Mouse (Mus musculus): ENCODE results near the gene Ccdc102a. TPM values are rescaled to one million over a fixed set of nuclear protein-coding genes. Genes with fewer than 3 reads are reported as not detected.

Ccdc102a gene
- polyA plus RNA-seq, 1 experiment from 2014 or later: 29.3 TPM

DNA sequence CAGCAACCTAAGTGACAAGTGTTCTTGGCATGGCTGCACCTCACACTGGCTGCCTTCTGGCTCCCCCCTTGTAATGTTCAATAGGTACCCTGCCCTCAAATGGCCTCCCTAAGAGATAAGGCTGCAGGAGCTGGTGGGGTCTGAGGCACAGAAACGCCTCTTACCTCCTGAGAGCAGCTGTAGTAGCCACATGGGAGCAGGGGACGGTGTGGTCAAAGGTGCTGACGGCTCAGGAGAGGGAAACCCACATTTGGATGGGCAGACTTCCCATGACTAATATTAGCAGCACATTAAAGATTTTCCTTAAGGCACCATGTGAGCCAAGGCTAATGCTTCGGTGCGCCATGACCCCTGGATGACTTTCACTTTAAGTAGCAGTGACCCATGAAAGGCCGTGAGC is 17.3 kb downstream of the Ccdc102a start:
- Histone ChIP-seq H3K9ac (no peak overlapping the region), H3K4me2 (no peak overlapping the region)
- ATAC-seq (ENCODE audit: borderline replicate concordance, extremely low read depth, low FRiP score, low TSS enrichment): no peak

DNA sequence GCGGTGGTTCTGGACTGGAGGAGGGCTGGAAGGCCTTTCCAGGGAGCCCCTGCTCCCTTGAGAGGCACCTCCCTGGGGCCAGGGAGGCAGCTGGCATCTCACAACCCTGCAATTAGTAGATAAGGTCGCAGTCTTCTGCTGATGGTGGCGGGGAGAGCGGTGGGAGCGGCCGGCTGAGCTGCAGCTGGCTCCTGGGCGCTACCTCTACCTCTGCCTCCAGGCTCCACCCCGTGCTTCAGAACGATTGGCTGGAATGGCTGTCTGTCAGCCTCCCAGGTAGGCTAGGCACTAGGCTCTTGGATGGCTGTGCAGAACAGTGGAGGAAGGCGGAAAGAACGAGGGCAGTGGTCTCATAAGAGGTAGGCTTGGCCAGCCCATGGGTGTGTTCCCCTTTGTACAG is 18.6 kb downstream of the Ccdc102a start:
- ATAC-seq (ENCODE audit: borderline replicate concordance, extremely low read depth, low FRiP score, low TSS enrichment): peak; percentile 72; the same call in 1 of the 2 replicates
- Histone ChIP-seq H3K4me1 (peaks cover 28% of the 10 kb centered on the region), H3K27me3 (no peaks in the 10 kb centered on the region), H3K36me3 (peaks cover 14% of the 10 kb centered on the region), H3K9ac (no peak overlapping the region), H3K27ac (no peak overlapping the region), H3K4me2 (peak overlapping the region; percentile 50), H3K9me3 (no peaks in the 10 kb centered on the region), H3K4me3 (peak overlapping the region; percentile 20; the same call in 1 of the 2 replicates)
- WGBS: 13% methylated on average over 11 of the region's 11 CpGs

More for the DNA sequence above, 17.3 kb downstream of the Ccdc102a start:
- Histone ChIP-seq H3K36me3 (peaks cover 16% of the 10 kb centered on the region), H3K9me3 (no peaks in the 10 kb centered on the region), H3K4me1 (peaks cover 41% of the 10 kb centered on the region), H3K27me3 (no peaks in the 10 kb centered on the region), H3K27ac (peak overlapping the region; percentile 74), H3K4me3 (no peak overlapping the region)
- 11% methylated on average over 6 of the region's 6 CpGs for WGBS

DNA sequence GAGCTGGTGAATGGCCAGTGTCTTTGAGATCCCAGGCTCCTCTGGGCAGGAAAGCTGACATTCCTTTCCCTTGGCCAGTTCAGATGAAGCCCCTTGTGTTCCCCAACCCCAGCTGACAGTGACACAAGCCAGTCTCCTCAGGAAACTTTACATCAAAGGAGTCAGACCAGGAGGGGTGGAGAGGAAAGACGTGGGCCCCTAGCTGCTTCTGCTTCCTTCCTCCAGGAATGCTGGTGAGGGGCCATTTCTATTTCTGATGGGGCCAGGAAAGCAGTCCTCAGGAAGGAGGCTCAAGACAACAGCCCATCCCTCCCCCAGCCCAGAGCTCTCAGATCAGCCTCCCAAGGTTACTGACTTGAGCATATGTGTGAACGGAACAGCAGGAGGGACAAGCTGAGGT is 25.0 kb downstream of the Ccdc102a start:
- no peak overlapping the region for H3K4me3 ChIP-seq
- no peaks in the 10 kb centered on the region for H3K4me1 ChIP-seq
- H3K9me3 ChIP-seq: no peaks in the 10 kb centered on the region
- H3K9ac ChIP-seq: no peak overlapping the region
- WGBS: 20% methylated on average over 2 of the region's 2 CpGs
- no peaks in the 10 kb centered on the region for H3K27me3 ChIP-seq
- H3K36me3 ChIP-seq: no peaks in the 10 kb centered on the region
- no peak overlapping the region for H3K4me2 ChIP-seq
- H3K27ac ChIP-seq: peak overlapping the region; percentile 70
- peak; percentile 46 for ATAC-seq (ENCODE audit: borderline replicate concordance, extremely low read depth, low FRiP score, low TSS enrichment)

DNA sequence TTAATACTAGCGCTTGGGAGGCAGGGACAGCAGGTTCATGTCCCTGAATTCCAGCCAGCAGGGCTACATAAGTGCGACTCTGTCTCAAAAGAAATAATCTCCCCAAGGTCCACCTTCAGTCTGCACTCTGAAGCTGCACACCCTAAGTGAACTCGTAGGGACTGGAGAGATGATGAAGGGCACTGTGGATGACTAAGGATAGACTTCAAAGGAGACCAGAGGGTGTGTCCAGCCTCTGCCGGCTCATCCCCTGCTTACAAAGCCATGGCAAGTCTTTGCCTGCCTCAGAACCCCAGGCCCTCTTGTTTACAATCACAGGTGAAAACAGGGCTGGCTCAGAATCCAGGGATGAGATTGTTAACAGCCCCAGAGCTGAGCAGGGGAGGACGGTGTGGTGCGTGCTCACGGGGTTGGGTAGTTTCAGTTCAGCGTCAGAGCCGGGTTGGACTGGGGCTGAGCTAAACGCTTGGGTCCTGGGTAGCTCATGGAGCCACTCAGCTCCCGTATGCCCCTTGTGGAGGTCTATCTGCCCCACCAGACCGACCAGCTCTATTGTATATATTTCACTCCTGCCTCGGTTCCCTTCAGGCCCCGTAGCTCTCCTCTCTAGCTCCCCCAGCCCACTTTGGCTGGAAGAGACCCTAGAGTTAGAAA is 29.4 kb downstream of the Ccdc102a start:
- ATAC-seq (ENCODE audit: borderline replicate concordance, extremely low read depth, low FRiP score, low TSS enrichment): no peak
- no peak overlapping the region for H3K9ac ChIP-seq
- peak overlapping the region; percentile 31; the same call in 1 of the 2 replicates for H3K4me2 ChIP-seq
- no peak overlapping the region for H3K27ac ChIP-seq
- H3K4me3 ChIP-seq: no peak overlapping the region
- no peaks in the 10 kb centered on the region for H3K36me3 ChIP-seq
- no peaks in the 10 kb centered on the region for H3K27me3 ChIP-seq
- 35% methylated on average over 14 of the region's 14 CpGs for WGBS
- H3K9me3 ChIP-seq: no peaks in the 10 kb centered on the region
- no peaks in the 10 kb centered on the region for H3K4me1 ChIP-seq

DNA sequence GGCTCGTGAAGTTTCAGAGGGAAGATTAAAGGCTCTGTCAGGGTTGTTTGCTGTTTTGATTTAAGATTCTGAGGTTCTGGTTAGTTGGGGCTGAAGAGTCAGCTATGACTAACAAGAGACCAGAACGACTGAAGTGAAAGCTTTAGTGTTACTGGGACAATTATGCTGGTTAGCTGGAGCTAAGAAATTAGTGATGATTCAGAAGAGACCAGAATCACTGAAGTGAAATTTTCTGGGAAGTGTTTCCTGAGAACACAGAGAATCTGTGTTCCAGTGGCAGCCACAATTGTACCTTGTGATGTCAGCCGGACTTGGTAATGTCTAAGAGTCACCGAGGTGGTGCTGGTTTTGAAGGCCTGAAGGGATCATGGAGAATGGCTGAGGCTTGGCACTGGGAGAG is 37.2 kb downstream of the Ccdc102a start:
- 66% methylated on average over 4 of the region's 4 CpGs for WGBS
- ATAC-seq (ENCODE audit: borderline replicate concordance, extremely low read depth, low FRiP score, low TSS enrichment): no peak
- Histone ChIP-seq H3K4me1 (peaks cover 8% of the 10 kb centered on the region), H3K4me2 (no peak overlapping the region), H3K36me3 (no peaks in the 10 kb centered on the region), H3K9me3 (no peaks in the 10 kb centered on the region), H3K27me3 (no peaks in the 10 kb centered on the region), H3K4me3 (no peak overlapping the region), H3K9ac (no peak overlapping the region), H3K27ac (no peak overlapping the region)

DNA sequence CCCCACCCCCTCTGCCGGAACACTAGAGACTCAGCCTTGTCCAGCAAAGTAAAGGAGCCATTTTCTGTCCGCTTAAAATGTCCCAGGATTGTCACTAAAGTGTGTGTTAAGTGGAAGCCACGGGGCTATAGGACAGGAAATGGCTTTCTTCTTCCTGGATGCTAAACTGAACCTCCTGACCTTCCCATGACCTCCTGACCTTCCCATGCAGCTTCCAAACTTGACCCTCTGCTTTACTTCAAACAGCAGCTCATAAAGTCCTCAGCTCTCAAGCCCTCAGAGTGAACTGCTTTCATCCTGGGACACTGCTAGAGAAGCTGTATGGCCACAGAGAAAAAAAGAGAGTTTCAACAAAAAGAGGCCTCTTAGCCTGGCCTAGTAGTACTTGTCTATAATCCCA is 41.1 kb downstream of the Ccdc102a start:
- 28% methylated on average over 3 of the region's 3 CpGs for WGBS
- no peak overlapping the region for H3K4me3 ChIP-seq
- peaks cover 33% of the 10 kb centered on the region for H3K4me1 ChIP-seq
- H3K9me3 ChIP-seq: no peaks in the 10 kb centered on the region
- peak overlapping the region; percentile 74 for H3K27ac ChIP-seq
- ATAC-seq (ENCODE audit: borderline replicate concordance, extremely low read depth, low FRiP score, low TSS enrichment): no peak
- no peak overlapping the region for H3K9ac ChIP-seq
- no peaks in the 10 kb centered on the region for H3K27me3 ChIP-seq
- peak overlapping the region; percentile 91 for H3K4me2 ChIP-seq
- no peaks in the 10 kb centered on the region for H3K36me3 ChIP-seq

DNA sequence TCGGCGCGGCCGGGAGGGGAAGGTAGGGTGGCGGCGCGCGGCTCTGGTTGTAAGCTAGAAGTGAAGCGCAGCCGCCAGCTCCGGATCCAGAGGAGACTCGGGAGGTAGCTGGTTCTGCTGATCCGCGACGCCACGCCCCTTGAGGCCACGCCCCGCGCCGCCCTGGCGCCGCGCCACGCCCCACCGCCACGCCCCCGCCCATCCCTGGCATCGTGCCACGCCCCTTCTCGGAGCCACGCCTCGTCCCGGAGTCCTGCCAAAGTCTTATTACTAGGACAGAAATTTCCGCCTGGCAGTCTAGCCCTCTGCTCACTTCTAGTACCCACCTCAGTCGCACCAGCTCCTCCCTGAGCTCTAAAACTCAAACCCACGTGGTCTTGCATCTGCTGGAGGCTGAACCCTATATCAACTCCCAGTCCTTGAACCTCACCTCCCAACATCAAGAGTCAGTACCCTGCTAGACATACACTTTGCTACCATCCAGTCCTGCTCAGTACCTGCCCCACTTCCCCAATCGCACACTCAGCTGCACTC is 41.6 kb downstream of the Ccdc102a start, which contains the start of gene Dok4:
Gene Dok4, minus strand, starts transcription at position 134 of the 534 bp plus-strand sequence.
- under 1% methylated on average over 26 of the region's 37 CpGs for WGBS
- H3K27ac ChIP-seq: peak within 1 kb of the TSS; percentile 80
- ATAC-seq (ENCODE audit: borderline replicate concordance, extremely low read depth, low FRiP score, low TSS enrichment): peak; percentile 84
- H3K4me1 ChIP-seq: peaks cover 39% of the 10 kb centered on the region
- H3K4me3 ChIP-seq: peak within 1 kb of the TSS; percentile 68
- peak within 1 kb of the TSS; percentile 75 for H3K9ac ChIP-seq
- no peaks in the 10 kb centered on the region for H3K36me3 ChIP-seq
- H3K27me3 ChIP-seq: no peaks in the 10 kb centered on the region
- no peaks in the 10 kb centered on the region for H3K9me3 ChIP-seq
- peak within 1 kb of the TSS; percentile 91 for H3K4me2 ChIP-seq

DNA sequence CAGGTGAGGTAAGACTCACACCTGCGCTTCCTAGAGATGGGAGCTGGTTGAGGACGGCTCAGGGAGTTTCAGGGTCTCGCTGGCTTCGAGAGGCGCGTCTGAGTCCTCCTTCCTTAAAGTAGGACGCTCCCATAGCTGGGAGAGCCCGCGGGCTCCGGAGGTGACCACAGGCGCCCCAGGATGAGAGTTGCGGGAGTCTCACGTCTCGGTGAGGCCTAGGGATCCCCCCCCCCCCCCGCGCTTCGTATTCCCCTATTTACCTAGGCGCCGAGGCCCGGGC is 42.1 kb downstream of the Ccdc102a start:
- Histone ChIP-seq H3K36me3 (no peaks in the 10 kb centered on the region), H3K9ac (peak overlapping the region; percentile 75), H3K27me3 (no peaks in the 10 kb centered on the region), H3K9me3 (no peaks in the 10 kb centered on the region), H3K4me3 (peak overlapping the region; percentile 68), H3K4me2 (peak overlapping the region; percentile 91), H3K4me1 (peaks cover 43% of the 10 kb centered on the region), H3K27ac (peak overlapping the region; percentile 80)
- WGBS: 0% methylated on average over 17 of the region's 20 CpGs
- ATAC-seq (ENCODE audit: borderline replicate concordance, extremely low read depth, low FRiP score, low TSS enrichment): 0 out of 2 replicates have a peak, but pooled peaks have one; percentile 4

DNA sequence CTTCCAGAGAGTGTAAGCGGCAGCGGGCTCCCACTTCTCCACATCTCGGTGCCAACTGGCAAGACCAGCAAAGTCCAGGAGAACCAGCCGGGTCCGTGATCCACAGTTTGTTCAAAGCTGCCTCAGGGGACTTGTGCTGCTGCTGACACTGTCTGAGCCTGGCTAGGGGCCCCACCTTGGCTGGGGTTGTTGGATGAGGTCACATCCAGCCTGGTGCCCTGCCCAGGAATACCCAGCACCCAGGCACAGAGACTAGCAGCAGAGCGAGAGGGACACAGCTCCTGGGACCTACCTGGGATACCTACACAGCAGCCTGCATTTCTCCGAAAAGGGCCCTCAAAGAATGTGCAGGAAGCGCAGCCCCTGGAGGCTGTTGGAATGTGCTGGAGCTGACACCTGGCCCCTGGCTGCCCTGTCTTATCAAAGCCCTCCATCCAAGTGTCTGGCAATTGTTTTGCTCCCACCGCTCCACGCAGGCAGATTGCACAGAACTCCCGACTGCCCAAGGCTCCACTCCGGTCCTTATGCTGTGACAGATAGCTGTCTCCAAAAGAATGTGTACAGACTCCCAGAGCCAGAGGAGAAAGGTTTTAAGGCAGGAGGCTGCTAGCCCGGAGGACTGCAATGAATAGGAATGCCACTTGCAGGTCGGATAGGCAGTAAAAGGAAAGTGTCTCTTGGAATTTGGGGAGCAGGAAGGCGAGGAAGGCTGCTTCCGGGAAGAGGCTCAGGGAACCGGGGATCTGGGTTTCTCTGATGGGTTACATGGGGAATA is 42.6 kb downstream of the Ccdc102a start:
- ATAC-seq (ENCODE audit: borderline replicate concordance, extremely low read depth, low FRiP score, low TSS enrichment): no peak
- Histone ChIP-seq H3K9ac (peak overlapping the region; percentile 75), H3K9me3 (no peaks in the 10 kb centered on the region), H3K27ac (peak overlapping the region; percentile 80), H3K27me3 (no peaks in the 10 kb centered on the region), H3K4me1 (peaks cover 48% of the 10 kb centered on the region), H3K4me2 (peak overlapping the region; percentile 91), H3K4me3 (peak overlapping the region; percentile 68), H3K36me3 (no peaks in the 10 kb centered on the region)
- WGBS: 14% methylated on average over 17 of the region's 17 CpGs

DNA sequence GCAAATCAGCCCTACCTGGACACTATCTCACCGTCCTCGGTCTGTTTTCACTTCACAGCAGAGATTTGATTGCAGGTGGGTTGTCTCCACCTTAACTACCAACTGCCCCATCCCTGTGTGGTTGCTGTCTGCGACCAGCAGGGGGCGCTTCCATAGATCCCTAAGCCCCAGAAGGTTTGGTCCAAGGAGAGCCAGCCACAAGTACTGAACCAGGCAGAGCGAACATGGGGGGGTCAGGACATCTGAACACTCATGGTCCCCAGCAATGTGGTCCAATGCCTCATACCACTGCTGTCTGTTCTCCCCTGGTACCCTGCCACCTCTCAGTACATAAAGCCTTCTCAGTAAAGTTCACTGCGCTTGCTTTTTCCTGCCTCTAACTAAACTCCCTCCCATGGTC is 43.5 kb downstream of the Ccdc102a start:
- Histone ChIP-seq H3K27me3 (no peaks in the 10 kb centered on the region), H3K27ac (no peak overlapping the region), H3K4me1 (peaks cover 57% of the 10 kb centered on the region), H3K9me3 (no peaks in the 10 kb centered on the region), H3K9ac (0 out of 2 replicates have a peak overlapping the region, but pooled peaks have one; percentile 75), H3K4me3 (peak overlapping the region; percentile 68), H3K4me2 (peak overlapping the region; percentile 91), H3K36me3 (no peaks in the 10 kb centered on the region)
- WGBS: 11% methylated on average over 6 of the region's 6 CpGs
- ATAC-seq (ENCODE audit: borderline replicate concordance, extremely low read depth, low FRiP score, low TSS enrichment): no peak

DNA sequence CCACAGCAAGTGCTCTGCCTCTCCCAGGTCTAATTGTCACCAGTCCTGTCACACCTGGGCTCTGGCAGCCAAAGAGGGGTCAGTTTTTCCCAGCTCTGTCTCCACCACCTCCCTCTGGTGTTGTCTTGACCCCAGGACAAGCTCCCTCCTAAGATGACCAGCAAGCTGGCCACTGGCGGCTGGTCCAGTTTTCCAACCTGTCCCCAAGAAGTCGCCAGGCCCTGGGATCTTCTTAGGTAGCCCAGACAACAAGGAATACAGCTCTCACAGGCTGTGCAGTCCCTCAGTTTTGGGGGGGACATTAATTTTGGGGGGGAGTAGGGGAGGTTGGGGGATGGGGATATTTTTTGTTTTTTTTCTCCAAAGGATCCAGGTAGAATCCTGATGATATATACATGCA is 45.3 kb downstream of the Ccdc102a start:
- WGBS: 78% methylated on average over 2 of the region's 2 CpGs
- peaks cover 74% of the 10 kb centered on the region for H3K4me1 ChIP-seq

DNA sequence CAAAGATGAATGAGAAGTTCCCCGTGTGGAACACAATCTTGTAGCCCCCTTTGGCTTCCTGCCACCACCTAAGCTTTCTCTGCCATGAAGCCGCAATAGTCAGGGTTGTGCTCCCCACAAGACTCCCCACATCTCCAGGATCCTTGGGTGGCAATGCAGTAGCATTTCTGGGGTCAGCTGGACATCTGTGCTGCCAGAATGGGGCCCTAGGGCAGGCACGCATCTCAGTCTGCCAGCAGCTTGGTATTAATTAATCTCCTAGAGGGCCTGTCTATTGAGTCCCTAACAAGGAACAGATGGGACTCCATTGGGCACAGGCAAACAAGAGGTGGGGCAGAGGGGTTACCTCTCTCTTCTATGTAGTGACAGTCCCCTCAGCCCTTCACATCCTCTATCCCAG is 45.7 kb downstream of the Ccdc102a start:
- Histone ChIP-seq H3K36me3 (peaks cover 4% of the 10 kb centered on the region; the same call in 1 of the 2 replicates), H3K4me1 (peaks cover 74% of the 10 kb centered on the region), H3K9ac (no peak overlapping the region), H3K9me3 (no peaks in the 10 kb centered on the region), H3K4me3 (no peak overlapping the region), H3K4me2 (peak overlapping the region; percentile 94), H3K27ac (peak overlapping the region; percentile 80), H3K27me3 (no peaks in the 10 kb centered on the region)
- whole genome bisulfite sequencing: 43% methylated on average over 3 of the region's 3 CpGs
- no peak for ATAC-seq (ENCODE audit: borderline replicate concordance, extremely low read depth, low FRiP score, low TSS enrichment)

More for the DNA sequence above, 45.3 kb downstream of the Ccdc102a start:
- ATAC-seq (ENCODE audit: borderline replicate concordance, extremely low read depth, low FRiP score, low TSS enrichment): no peak
- Histone ChIP-seq H3K27ac (no peak overlapping the region), H3K4me2 (peak overlapping the region; percentile 94), H3K27me3 (no peaks in the 10 kb centered on the region), H3K9ac (no peak overlapping the region), H3K36me3 (no peaks in the 10 kb centered on the region), H3K9me3 (no peaks in the 10 kb centered on the region), H3K4me3 (no peak overlapping the region)
